Mouse (Mus musculus): Measurements from ENCODE around the gene Ppm1a. TPM values are rescaled to one million over a fixed set of nuclear protein-coding genes. Genes with fewer than 3 reads are reported as not detected.

Gene Ppm1a
- polyA plus RNA-seq, 1 experiment = 137 TPM

- TF ChIP-seq POLR2A (IDR thresholded peaks at IDR 0.05; ENCODE audit: borderline replicate concordance, extremely low read depth, insufficient read depth, insufficient read length, poor library complexity, severe bottlenecking) (no peak), CTCF (IDR thresholded peaks at IDR 0.05; ENCODE audit: borderline replicate concordance, extremely low read depth, insufficient read depth, insufficient read length) (no peak)
- DNase-seq (ENCODE audit: low read depth) = no peak
These were observed 28.1 kb downstream of the Ppm1a start for GRCm38 (mm10) chr12:72785183-72785930.

GRCm38 (mm10) chr12:72786551-72786950 lies 29.3 kb downstream of the Ppm1a start:
- TF ChIP-seq CTCF (IDR thresholded peaks at IDR 0.05; ENCODE audit: borderline replicate concordance, extremely low read depth, insufficient read depth, insufficient read length) (no peak), POLR2A (IDR thresholded peaks at IDR 0.05; ENCODE audit: borderline replicate concordance, extremely low read depth, insufficient read depth, insufficient read length, poor library complexity, severe bottlenecking) (no peak)
- DNase-seq (ENCODE audit: low read depth) = no peak

DNA sequence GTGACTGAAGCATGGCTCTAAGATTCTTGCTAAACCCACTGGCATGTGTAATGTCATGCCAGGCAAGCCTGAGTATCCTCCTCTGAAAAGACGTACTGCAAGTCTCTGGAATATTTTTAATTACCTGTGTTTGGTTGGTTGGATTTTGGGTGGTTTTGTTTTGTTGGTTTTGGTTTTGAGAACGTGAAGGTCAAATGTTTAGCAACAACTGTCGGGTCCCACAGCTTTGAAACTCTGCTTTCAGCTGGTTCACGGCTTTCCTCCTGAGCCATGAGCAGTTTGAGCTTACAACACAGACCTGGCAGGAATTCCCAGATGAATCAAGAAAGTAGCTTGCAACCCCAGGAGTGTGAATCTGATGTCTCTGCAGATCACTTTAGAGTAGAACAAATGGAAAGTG lies 29.7 kb downstream of the Ppm1a start:
- no peak for DNase-seq (ENCODE audit: low read depth)
- TF ChIP-seq POLR2A (IDR thresholded peaks at IDR 0.05; ENCODE audit: borderline replicate concordance, extremely low read depth, insufficient read depth, insufficient read length, poor library complexity, severe bottlenecking) (no peak), CTCF (IDR thresholded peaks at IDR 0.05; ENCODE audit: borderline replicate concordance, extremely low read depth, insufficient read depth, insufficient read length) (no peak)

DNA sequence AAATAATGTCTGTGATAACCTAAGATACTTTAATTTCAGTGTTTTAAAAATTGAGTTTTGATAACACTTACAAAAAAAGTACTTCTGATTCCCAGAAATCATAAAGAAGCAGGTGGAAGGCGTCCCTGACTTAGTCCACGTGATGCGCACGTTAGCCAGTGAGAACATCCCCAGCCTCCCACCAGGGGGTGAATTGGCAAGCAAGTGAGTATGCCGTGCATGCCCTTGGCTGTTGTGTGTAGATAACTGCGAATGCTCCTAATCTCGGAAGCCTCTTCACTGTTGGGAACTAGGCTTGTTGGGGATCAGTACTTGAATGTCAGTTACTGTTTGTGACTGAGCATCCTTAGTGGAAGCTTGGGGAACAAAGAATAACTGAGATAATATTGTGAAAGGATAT lies 33.3 kb downstream of the Ppm1a start:
- no peak for TF ChIP-seq CTCF (IDR thresholded peaks at IDR 0.05; ENCODE audit: borderline replicate concordance, extremely low read depth, insufficient read depth, insufficient read length)
- TF ChIP-seq POLR2A (IDR thresholded peaks at IDR 0.05; ENCODE audit: borderline replicate concordance, extremely low read depth, insufficient read depth, insufficient read length, poor library complexity, severe bottlenecking) = no peak
- DNase-seq (ENCODE audit: low read depth) = peak; percentile 64

DNA sequence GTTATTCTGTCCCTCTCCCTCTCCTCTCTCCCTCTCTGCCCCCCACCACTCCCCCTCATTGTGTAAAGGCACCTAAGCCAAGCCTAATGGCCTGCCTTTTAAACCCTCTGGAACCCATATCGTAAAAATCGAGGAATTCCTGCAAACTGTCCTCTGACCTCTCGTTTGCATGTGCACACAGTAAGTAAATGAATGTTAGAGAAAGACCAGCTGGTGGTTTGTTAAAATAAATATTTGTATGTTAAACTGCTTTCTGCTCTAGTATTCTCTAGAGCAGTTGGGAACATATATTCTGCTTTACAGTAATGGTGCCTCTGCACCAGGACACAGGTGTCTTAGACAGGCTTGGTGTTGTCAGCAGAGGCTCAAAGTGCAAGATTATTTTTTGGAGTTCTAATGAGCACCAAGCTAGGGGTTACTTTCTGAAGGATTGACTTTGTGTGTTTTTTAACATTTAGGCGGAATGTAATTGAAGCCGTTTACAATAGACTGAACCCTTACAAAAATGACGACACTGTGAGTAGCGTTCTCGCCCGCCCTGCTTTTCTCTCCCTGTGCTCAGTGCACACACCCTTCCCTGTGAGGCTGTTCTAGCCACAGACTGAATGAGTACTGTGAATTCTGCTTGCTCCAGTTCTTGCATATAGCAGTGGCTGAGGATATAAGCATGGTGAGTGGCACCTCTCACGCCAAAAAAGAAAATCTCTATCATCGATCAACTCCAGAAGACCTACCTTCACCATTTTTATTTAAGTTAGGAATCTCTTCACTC lies 35.3 kb downstream of the Ppm1a start:
- TF ChIP-seq POLR2A (IDR thresholded peaks at IDR 0.05; ENCODE audit: borderline replicate concordance, extremely low read depth, insufficient read depth, insufficient read length, poor library complexity, severe bottlenecking) = no peak
- TF ChIP-seq CTCF (IDR thresholded peaks at IDR 0.05; ENCODE audit: borderline replicate concordance, extremely low read depth, insufficient read depth, insufficient read length) = no peak
- DNase-seq (ENCODE audit: low read depth) = no peak

DNA sequence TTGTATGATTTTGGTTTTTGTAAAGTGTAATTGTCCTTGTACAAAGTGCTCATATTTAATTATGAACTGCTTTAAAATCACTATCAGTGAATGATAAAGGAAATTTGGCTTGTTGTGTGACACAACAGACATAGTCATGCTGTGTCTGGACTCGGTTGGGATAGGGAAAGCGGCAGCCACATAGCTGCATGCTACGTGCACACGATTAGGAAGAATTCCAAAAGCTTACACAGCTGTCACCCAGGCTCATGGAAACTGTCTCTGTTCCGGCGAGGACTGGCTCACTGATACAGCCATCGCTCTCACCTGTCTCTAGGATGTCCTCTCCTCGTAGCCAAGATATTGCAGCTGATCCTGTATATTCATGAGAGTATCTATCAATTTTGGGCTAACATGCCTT lies 36.7 kb downstream of the Ppm1a start:
- TF ChIP-seq POLR2A (IDR thresholded peaks at IDR 0.05; ENCODE audit: borderline replicate concordance, extremely low read depth, insufficient read depth, insufficient read length, poor library complexity, severe bottlenecking) = no peak
- TF ChIP-seq CTCF (IDR thresholded peaks at IDR 0.05; ENCODE audit: borderline replicate concordance, extremely low read depth, insufficient read depth, insufficient read length) = no peak
- DNase-seq (ENCODE audit: low read depth) = peak; percentile 11

DNA sequence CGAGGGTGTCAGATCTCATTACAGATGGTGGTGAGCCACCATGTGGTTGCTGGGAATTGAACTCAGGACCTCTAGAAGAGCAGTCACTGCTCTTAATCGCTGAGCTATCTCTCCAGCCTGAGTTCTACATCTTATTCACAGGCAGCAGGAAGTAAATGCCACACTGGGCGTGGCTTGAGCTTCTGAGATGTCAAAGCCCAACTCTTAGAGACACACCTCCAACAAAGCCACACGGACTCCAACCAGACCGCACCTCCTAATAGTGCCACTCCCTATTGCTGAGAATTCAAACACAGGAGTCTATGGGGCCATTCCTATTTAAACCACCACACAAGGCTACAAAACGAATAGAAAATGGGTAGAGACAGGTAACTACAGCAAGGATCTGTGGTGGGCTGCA lies 52.5 kb downstream of the Ppm1a start:
- no peak for DNase-seq (ENCODE audit: low read depth)
- TF ChIP-seq POLR2A (IDR thresholded peaks at IDR 0.05; ENCODE audit: borderline replicate concordance, extremely low read depth, insufficient read depth, insufficient read length, poor library complexity, severe bottlenecking) (no peak), CTCF (IDR thresholded peaks at IDR 0.05; ENCODE audit: borderline replicate concordance, extremely low read depth, insufficient read depth, insufficient read length) (no peak)

- TF ChIP-seq CTCF (IDR thresholded peaks at IDR 0.05; ENCODE audit: borderline replicate concordance, extremely low read depth, insufficient read depth, insufficient read length) (no peak), POLR2A (IDR thresholded peaks at IDR 0.05; ENCODE audit: borderline replicate concordance, extremely low read depth, insufficient read depth, insufficient read length, poor library complexity, severe bottlenecking) (no peak)
- DNase-seq (ENCODE audit: low read depth) = peak; percentile 13
These were observed 54.3 kb downstream of the Ppm1a start for GRCm38 (mm10) chr12:72811588-72811987.

GRCm38 (mm10) chr12:72820940-72821431 lies 63.7 kb downstream of the Ppm1a start:
- TF ChIP-seq CTCF (IDR thresholded peaks at IDR 0.05; ENCODE audit: borderline replicate concordance, extremely low read depth, insufficient read depth, insufficient read length) = no peak
- peak; percentile 20; the same call in 1 of the 2 replicates for TF ChIP-seq POLR2A (IDR thresholded peaks at IDR 0.05; ENCODE audit: borderline replicate concordance, extremely low read depth, insufficient read depth, insufficient read length, poor library complexity, severe bottlenecking)

DNA sequence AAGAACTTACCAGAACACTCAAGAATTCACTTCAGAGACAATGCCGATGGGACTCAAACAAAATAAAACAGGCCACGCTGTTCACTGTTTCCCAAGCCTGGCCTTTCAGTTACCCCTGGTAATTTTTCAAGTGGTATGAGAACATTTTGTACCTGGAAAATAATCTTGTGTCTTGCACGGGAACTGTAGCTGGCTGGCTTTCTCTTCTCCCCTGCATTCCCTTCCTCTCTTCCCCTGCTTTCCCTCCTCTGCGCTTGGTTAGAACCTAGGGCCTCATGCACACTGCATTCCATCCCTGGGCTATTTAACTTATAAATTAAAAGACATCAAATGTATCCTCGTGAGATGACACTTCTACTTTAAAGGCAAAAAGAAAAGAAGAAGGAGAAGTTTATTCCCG lies 64.3 kb downstream of the Ppm1a start:
- TF ChIP-seq CTCF (IDR thresholded peaks at IDR 0.05; ENCODE audit: borderline replicate concordance, extremely low read depth, insufficient read depth, insufficient read length) = no peak
- TF ChIP-seq POLR2A (IDR thresholded peaks at IDR 0.05; ENCODE audit: borderline replicate concordance, extremely low read depth, insufficient read depth, insufficient read length, poor library complexity, severe bottlenecking) = no peak
- no peak for DNase-seq (ENCODE audit: low read depth)

More at GRCm38 (mm10) chr12:72820940-72821431, 63.7 kb downstream of the Ppm1a start:
- DNase-seq (ENCODE audit: low read depth) = peak; percentile 86

GRCm38 (mm10) chr12:72825656-72826055 lies 68.4 kb downstream of the Ppm1a start:
- TF ChIP-seq POLR2A (IDR thresholded peaks at IDR 0.05; ENCODE audit: borderline replicate concordance, extremely low read depth, insufficient read depth, insufficient read length, poor library complexity, severe bottlenecking) (no peak), CTCF (IDR thresholded peaks at IDR 0.05; ENCODE audit: borderline replicate concordance, extremely low read depth, insufficient read depth, insufficient read length) (no peak)
- DNase-seq (ENCODE audit: low read depth) = no peak
